Mouse (Mus musculus) stomach, embryonic 16.5 days (tissue): Measurements from ENCODE around the gene Nanog. TPM values are rescaled to one million over a fixed set of nuclear protein-coding genes. Genes with fewer than 3 reads are reported as not detected.

Experiments used
- ATAC-seq: fragments of 200-750 bp; cut with Nextera tagmentation; 2 replicates; pipeline ENCODE4 v1.8.0; 2017; ENCODE audit warnings: moderate number of reproducible peaks, moderate TSS enrichment; ENCODE audit not compliant: insufficient read depth, low FRiP score
- H3K27ac ChIP-seq: fragments of 300-500 bp; sonication (generic); 2 replicates; pipeline ENCODE4 v1.5.1; 2014; ENCODE audit warnings: low read length
- H3K27me3 ChIP-seq: fragments of 300-500 bp; sonication (generic); 2 replicates; pipeline ENCODE4 v1.6.1; 2014; ENCODE audit warnings: low read length, control low read depth, mixed read lengths; ENCODE audit not compliant: control insufficient read depth, insufficient read depth
- H3K36me3 ChIP-seq: fragments of 300-500 bp; sonication (generic); 2 replicates; pipeline ENCODE4 v1.6.1; 2014; ENCODE audit warnings: low read length; ENCODE audit not compliant: control insufficient read depth, insufficient read depth
- H3K4me1 ChIP-seq: fragments of 300-500 bp; sonication (generic); 2 replicates; pipeline ENCODE4 v1.6.1; 2014; ENCODE audit warnings: low read length, control low read depth, mixed read lengths; ENCODE audit not compliant: control insufficient read depth, insufficient read depth
- H3K4me2 ChIP-seq: fragments of 300-500 bp; sonication (generic); 2 replicates; pipeline ENCODE4 v1.6.1; 2014; ENCODE audit warnings: low read depth, low read length, mixed read lengths
- H3K4me3 ChIP-seq: fragments of 300-500 bp; sonication (generic); replicated peaks from 2 replicates; pipeline ENCODE4 v1.5.1; 2014; ENCODE audit warnings: mild to moderate bottlenecking, low read length
- H3K9ac ChIP-seq: fragments of 300-500 bp; sonication (generic); 2 replicates; pipeline ENCODE4 v1.6.1; 2014; ENCODE audit warnings: low read length
- H3K9me3 ChIP-seq: fragments of 300-500 bp; sonication (generic); replicated peaks from 2 replicates; pipeline ENCODE4 v1.6.1; 2016; ENCODE audit warnings: low read length, control low read depth; ENCODE audit not compliant: control insufficient read depth
- WGBS: fragments of 180-500 bp; shearing (Covaris S2); extraction: QIAGEN DNeasy Blood & Tissue Kit; methylation state at CpG from one replicate; pipeline ENCODE4 v1.1.7; 2014; 5-methylcytosine and 5-hydroxymethylcytosine counted together
- polyA plus RNA-seq: library from polyadenylated mRNA; unstranded; fragments of >200 nt; fragmentation: Nextera tagmentation; extraction: Ambion mirVana; gene quantifications from 2 replicates; pipeline ENCODE4 v1.2.1, GENCODE M21; 2015

The Nanog gene
- polyA plus RNA-seq, 1 experiment from 2014 or later: 0.14 TPM

DNA sequence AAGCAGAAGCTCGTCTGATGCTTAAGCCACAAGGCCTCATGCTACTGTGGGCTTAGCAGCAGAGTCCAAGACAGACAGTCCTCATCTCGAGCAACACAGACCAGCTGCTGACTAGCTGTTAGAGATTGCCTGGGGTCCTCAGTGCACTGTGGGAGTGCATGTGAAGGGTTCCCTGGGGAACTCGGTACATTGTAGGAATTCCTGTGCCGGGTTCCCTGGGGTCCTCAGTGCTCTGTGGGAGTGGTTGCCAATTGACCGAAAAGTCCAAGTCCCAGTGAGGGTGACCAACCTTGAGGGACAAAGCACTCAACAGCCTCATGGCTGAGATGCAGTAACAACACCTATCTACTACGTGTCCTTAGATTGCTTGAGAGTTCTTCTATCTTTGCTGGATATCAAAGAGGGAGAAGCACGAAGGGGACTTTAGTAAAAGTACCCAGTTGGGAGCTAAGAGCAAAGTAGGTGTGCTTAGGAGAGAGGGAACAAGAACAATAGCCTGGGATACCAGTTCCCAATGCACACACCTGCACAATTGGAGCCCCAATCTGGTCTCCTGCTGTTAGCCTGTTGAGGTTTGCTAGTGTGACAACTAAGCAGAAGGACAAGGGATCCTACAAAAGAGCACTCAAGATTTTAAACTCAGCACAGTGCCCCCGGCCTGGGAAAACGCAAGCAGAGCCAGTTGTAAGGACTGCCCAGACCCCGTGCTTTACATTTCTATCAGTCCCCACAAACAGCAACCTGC is 37.4 kb downstream of the Nanog start:
- Histone ChIP-seq H3K4me1 (no peaks in the 10 kb centered on the region; the same call in 1 of the 2 replicates), H3K9ac (no peak overlapping the region), H3K27ac (no peak overlapping the region), H3K27me3 (peaks cover 2% of the 10 kb centered on the region), H3K4me3 (no peak overlapping the region), H3K36me3 (no peaks in the 10 kb centered on the region), H3K4me2 (no peak overlapping the region), H3K9me3 (no peaks in the 10 kb centered on the region)
- 53% methylated on average over 10 of the region's 10 CpGs for WGBS
- no peak for ATAC-seq

DNA sequence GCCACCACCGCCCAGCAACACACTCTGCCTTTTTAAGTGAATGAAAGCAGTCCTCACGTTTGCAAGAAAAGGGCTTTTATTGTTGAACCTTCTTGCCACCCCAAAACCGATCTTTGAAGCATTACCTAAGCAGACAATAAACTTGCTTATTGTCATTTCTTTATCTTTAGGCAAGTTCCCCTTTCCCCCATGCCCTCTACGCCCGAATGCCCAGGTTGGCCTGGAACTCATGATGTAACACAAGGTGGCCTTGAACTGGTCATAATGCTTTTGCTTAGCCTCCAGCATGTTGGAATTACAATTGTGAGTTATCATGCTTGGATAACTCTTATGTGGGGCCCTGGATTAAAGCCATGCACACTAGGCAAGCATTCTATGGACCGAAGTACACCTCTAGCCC is 43.3 kb downstream of the Nanog start:
- Histone ChIP-seq H3K27me3 (no peaks in the 10 kb centered on the region), H3K36me3 (no peaks in the 10 kb centered on the region), H3K4me2 (no peak overlapping the region), H3K27ac (no peak overlapping the region), H3K9ac (no peak overlapping the region), H3K4me3 (no peak overlapping the region), H3K9me3 (no peaks in the 10 kb centered on the region), H3K4me1 (no peaks in the 10 kb centered on the region)
- no peak for ATAC-seq
- 83% methylated on average over 6 of the region's 6 CpGs for WGBS

DNA sequence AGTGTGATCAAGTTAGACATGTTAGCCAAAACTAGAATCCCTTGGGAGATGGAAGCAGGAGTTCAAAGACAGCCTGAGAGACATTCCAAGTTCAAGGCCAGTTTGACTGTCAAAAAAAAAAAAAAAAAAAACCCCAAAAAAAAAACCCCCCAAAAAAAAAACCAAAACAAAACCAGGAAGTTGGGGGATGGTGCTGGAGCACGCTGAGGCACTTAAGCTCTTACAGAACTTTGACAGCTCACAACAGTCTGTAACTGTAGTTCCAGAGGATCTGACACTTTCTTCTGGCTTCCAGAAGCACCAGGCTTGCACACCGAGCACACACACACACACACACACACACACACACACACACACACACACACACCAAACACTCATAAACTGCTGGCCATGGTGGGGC is 48.6 kb downstream of the Nanog start:
- Histone ChIP-seq H3K27ac (no peak overlapping the region), H3K27me3 (no peaks in the 10 kb centered on the region), H3K9ac (no peak overlapping the region), H3K4me3 (no peak overlapping the region), H3K4me2 (no peak overlapping the region), H3K4me1 (no peaks in the 10 kb centered on the region), H3K9me3 (no peaks in the 10 kb centered on the region), H3K36me3 (no peaks in the 10 kb centered on the region)
- ATAC-seq: no peak
- 22% methylated on average over 2 of the region's 2 CpGs for WGBS

- no peak overlapping the region for H3K9ac ChIP-seq
- no peak overlapping the region for H3K27ac ChIP-seq
- no peak for ATAC-seq
- no peak overlapping the region for H3K4me3 ChIP-seq
- H3K27me3 ChIP-seq: no peaks in the 10 kb centered on the region
- no peaks in the 10 kb centered on the region for H3K4me1 ChIP-seq
- no peaks in the 10 kb centered on the region for H3K9me3 ChIP-seq
- H3K36me3 ChIP-seq: no peaks in the 10 kb centered on the region
- WGBS: 82% methylated on average over 5 of the region's 5 CpGs
- no peak overlapping the region for H3K4me2 ChIP-seq
These were observed 51.4 kb downstream of the Nanog start for GRCm38 (mm10) chr6:122758732-122759131.

- H3K4me3 ChIP-seq: peak overlapping the region; percentile 44
- ATAC-seq: peak; percentile 69; the same call in 1 of the 2 replicates
- 4% methylated on average over 11 of the region's 11 CpGs for WGBS
- H3K36me3 ChIP-seq: no peaks in the 10 kb centered on the region
- H3K27me3 ChIP-seq: no peaks in the 10 kb centered on the region
- no peak overlapping the region for H3K9ac ChIP-seq
- H3K4me1 ChIP-seq: peaks cover 2% of the 10 kb centered on the region; the same call in 1 of the 2 replicates
- H3K27ac ChIP-seq: no peak overlapping the region
- peak overlapping the region; percentile 47 for H3K4me2 ChIP-seq
- H3K9me3 ChIP-seq: no peaks in the 10 kb centered on the region
These were observed 53.8 kb downstream of the Nanog start for GRCm38 (mm10) chr6:122761011-122761599.

DNA sequence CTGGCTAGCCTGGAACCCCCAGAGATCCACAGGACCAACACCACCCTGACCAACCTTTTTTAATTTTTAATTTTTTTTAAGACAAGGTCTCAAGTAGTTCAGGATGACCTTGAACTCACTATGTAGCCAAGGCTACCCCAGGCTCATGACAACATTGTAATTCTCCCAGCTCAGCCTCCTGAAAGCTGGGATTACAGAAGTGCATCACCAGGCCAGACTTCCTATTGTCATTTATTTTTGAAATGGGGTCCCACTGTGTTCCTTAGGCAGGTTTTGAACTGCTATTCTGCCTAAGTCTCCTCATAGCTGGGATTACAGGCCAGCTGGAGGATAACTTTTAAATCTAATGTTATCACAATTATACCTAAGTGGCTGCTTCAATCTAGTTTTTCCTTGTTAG is 54.6 kb downstream of the Nanog start:
- Histone ChIP-seq H3K27ac (no peak overlapping the region), H3K4me1 (peaks cover 2% of the 10 kb centered on the region; the same call in 1 of the 2 replicates), H3K4me3 (no peak overlapping the region), H3K4me2 (no peak overlapping the region), H3K9ac (no peak overlapping the region), H3K27me3 (no peaks in the 10 kb centered on the region), H3K36me3 (no peaks in the 10 kb centered on the region), H3K9me3 (no peaks in the 10 kb centered on the region)
- ATAC-seq: no peak

DNA sequence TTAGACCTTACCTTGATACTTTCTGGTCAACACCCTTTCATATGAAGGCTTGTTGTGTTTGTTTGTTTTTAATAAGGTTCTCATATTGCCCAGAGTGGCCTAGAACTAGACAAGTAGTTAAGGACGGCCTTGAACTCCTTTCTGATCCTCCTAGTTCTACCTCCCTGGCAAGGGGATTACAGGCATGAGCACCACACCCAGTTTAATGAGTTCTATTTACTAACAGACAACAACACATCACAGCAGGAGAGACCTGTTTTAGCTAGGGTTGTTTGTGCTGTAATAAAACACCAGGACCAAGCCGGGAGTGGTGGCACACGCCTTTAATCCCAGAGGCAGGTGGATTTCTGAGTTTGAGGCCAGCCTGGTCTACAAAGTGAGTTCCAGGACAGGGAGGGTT is 55.2 kb downstream of the Nanog start:
- no peaks in the 10 kb centered on the region for H3K27me3 ChIP-seq
- no peaks in the 10 kb centered on the region for H3K36me3 ChIP-seq
- no peak overlapping the region for H3K27ac ChIP-seq
- ATAC-seq: no peak
- 88% methylated on average over 3 of the region's 3 CpGs for WGBS
- H3K9me3 ChIP-seq: no peaks in the 10 kb centered on the region
- no peak overlapping the region for H3K9ac ChIP-seq
- H3K4me1 ChIP-seq: peaks cover 2% of the 10 kb centered on the region; the same call in 1 of the 2 replicates
- H3K4me3 ChIP-seq: no peak overlapping the region
- H3K4me2 ChIP-seq: no peak overlapping the region

DNA sequence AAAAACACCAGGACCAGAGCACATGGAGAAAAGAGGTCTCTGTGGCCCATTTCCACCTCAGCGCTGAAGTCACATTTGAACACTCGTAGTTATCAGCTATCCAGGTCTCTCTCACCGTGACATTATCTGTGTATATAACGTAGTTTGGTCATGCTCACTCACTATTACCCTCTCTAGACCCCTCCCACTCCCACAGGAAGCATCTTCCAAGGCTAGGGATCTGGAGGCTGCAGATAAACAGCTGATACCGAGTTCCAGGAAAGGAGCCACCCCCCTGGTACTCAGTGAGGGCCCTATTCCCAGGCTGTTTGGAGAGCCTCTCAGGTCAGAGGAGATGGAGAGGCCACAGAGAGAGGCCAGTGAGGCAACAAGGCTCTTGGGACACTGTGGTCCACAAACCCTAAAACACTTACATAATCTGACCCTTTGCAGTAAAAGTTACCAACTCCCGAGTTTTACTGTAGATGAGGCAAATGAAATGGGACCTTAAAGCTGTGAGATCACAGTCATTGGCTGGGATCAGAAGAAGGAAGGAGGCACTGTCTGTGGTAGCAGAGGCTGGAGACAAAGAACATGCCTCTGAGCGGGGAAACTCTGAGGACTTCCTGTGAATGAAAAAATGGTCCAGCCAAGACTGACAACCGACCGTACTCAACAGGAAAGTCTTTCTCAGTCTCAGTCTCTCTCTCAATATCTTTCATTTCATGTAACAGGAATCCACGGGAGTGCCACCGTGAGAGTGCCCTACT is 55.8 kb downstream of the Nanog start:
- no peak overlapping the region for H3K4me3 ChIP-seq
- no peak overlapping the region for H3K9ac ChIP-seq
- ATAC-seq: no peak
- H3K27ac ChIP-seq: no peak overlapping the region
- no peaks in the 10 kb centered on the region for H3K36me3 ChIP-seq
- H3K27me3 ChIP-seq: no peaks in the 10 kb centered on the region
- no peak overlapping the region for H3K4me2 ChIP-seq
- peaks cover 2% of the 10 kb centered on the region; the same call in 1 of the 2 replicates for H3K4me1 ChIP-seq
- H3K9me3 ChIP-seq: no peaks in the 10 kb centered on the region
- WGBS: 69% methylated on average over 11 of the region's 11 CpGs

GRCm38 (mm10) chr6:122763844-122764445 is 56.7 kb downstream of the Nanog start:
- Histone ChIP-seq H3K9ac (0 out of 2 replicates have a peak overlapping the region, but pooled peaks have one; percentile 9), H3K27me3 (no peaks in the 10 kb centered on the region), H3K4me2 (peak overlapping the region; percentile 98), H3K27ac (no peak overlapping the region), H3K9me3 (no peaks in the 10 kb centered on the region), H3K36me3 (no peaks in the 10 kb centered on the region), H3K4me1 (peaks cover 2% of the 10 kb centered on the region; the same call in 1 of the 2 replicates), H3K4me3 (peak overlapping the region; percentile 50)
- no peak for ATAC-seq
- 32% methylated on average over 17 of the region's 17 CpGs for WGBS
